Mouse (Mus musculus): ENCODE measurements around the gene Svep1. TPM values are rescaled to one million over a fixed set of nuclear protein-coding genes. Genes with fewer than 3 reads are reported as not detected.
A peak's percentile ranks its signal among the peaks of the same experiment; 100 is the strongest.

Svep1 gene
- total RNA-seq, 2 experiments from 2014 or later = 15.6 to 28.3 TPM

GRCm38 (mm10) chr4:58082588-58082987, 124.1 kb downstream of the Svep1 start:
- DNase-seq = peak; percentile 85

- peak; percentile 68 for DNase-seq
Measured at GRCm38 (mm10) chr4:58079631-58080030, 127.0 kb downstream of the Svep1 start.

GRCm38 (mm10) chr4:58077950-58078349, 128.7 kb downstream of the Svep1 start:
- DNase-seq = no peak

- DNase-seq = no peak
Measured at GRCm38 (mm10) chr4:58077536-58077935, 129.1 kb downstream of the Svep1 start.

- DNase-seq = no peak
Measured at GRCm38 (mm10) chr4:58072888-58073287, 133.8 kb downstream of the Svep1 start.

- DNase-seq = no peak
Measured at GRCm38 (mm10) chr4:58068886-58069285, 137.8 kb downstream of the Svep1 start.

GRCm38 (mm10) chr4:58064721-58065120, 141.9 kb downstream of the Svep1 start:
- no peak for DNase-seq

- DNase-seq = no peak
Measured at GRCm38 (mm10) chr4:58062933-58063332, 143.7 kb downstream of the Svep1 start.

- no peak for DNase-seq
Measured at GRCm38 (mm10) chr4:58055653-58056052, 151.0 kb downstream of the Svep1 start.

- no peak for DNase-seq
Measured at GRCm38 (mm10) chr4:58054441-58054840, 152.2 kb downstream of the Svep1 start.

- no peak for DNase-seq
Measured at GRCm38 (mm10) chr4:58050746-58051145, 155.9 kb downstream of the Svep1 start.

- no peak for DNase-seq
Measured at GRCm38 (mm10) chr4:58050276-58050675, 156.4 kb downstream of the Svep1 start.

- DNase-seq = no peak
Measured at GRCm38 (mm10) chr4:58044833-58045232, 161.8 kb downstream of the Svep1 start.

GRCm38 (mm10) chr4:58044356-58044755, 162.3 kb downstream of the Svep1 start:
- no peak for DNase-seq

GRCm38 (mm10) chr4:58040093-58040492, 166.6 kb downstream of the Svep1 start:
- DNase-seq = no peak

GRCm38 (mm10) chr4:58037096-58037705, 169.5 kb downstream of the Svep1 start:
- DNase-seq = peak; percentile 7

GRCm38 (mm10) chr4:58034663-58035062, 172.0 kb downstream of the Svep1 start:
- no peak for DNase-seq

GRCm38 (mm10) chr4:58032714-58033113, 173.9 kb downstream of the Svep1 start:
- no peak for DNase-seq

- DNase-seq = no peak
Measured at GRCm38 (mm10) chr4:58009024-58009423, 197.6 kb downstream of the Svep1 start, which contains the start of gene Txndc8. Gene Txndc8 (minus strand): TSS chr4:58009124.

GRCm38 (mm10) chr4:58003501-58003900, 203.2 kb downstream of the Svep1 start:
- no peak for DNase-seq
